Mouse (Mus musculus) heart, postnatal 0 days (tissue): ENCODE results near the gene Gm17268. TPM values are rescaled to one million over a fixed set of nuclear protein-coding genes. Genes with fewer than 3 reads are reported as not detected.

Experiments
- ATAC-seq: fragments of 200-750 bp; cut with Nextera tagmentation; 2 replicates; pipeline ENCODE4 v1.8.0; 2017; ENCODE audit warnings: low read depth, moderate number of reproducible peaks, moderate library complexity; ENCODE audit not compliant: insufficient read depth
- DNase-seq: peaks from one replicate; pipeline ENCODE4 v3.0.0-alpha.2; 2016; ENCODE audit warnings: low spot score
- H3K27ac ChIP-seq: fragments of 300-500 bp; sonication (generic); 2 replicates; pipeline ENCODE4 v1.5.1; 2014; ENCODE audit warnings: low read depth, mild to moderate bottlenecking
- H3K27me3 ChIP-seq: fragments of 300-500 bp; sonication (generic); 2 replicates; pipeline ENCODE4 v1.6.1; 2014; ENCODE audit warnings: low read length, mixed read lengths; ENCODE audit not compliant: control insufficient read depth, insufficient read depth
- H3K36me3 ChIP-seq: fragments of 300-500 bp; sonication (generic); replicated peaks from 2 replicates; pipeline ENCODE4 v1.6.1; 2014; ENCODE audit warnings: low read length, mixed read lengths; ENCODE audit not compliant: control insufficient read depth, insufficient read depth
- H3K4me1 ChIP-seq: fragments of 300-500 bp; sonication (generic); 2 replicates; pipeline ENCODE4 v1.6.1; 2014; ENCODE audit warnings: antibody characterized with exemption; ENCODE audit not compliant: control insufficient read depth, insufficient read depth
- H3K4me2 ChIP-seq: fragments of 300-500 bp; sonication (generic); 2 replicates; pipeline ENCODE4 v1.6.1; 2014; ENCODE audit warnings: low read depth, mild to moderate bottlenecking, low read length, moderate library complexity
- H3K4me3 ChIP-seq: fragments of 300-500 bp; sonication (generic); 2 replicates; pipeline ENCODE4 v1.5.1; 2014; ENCODE audit warnings: low read depth, low read length
- H3K9ac ChIP-seq: fragments of 300-500 bp; sonication (generic); replicated peaks from 2 replicates; pipeline ENCODE4 v1.6.1; 2014; ENCODE audit warnings: low read depth, low read length, mixed read lengths
- H3K9me3 ChIP-seq: fragments of 300-500 bp; sonication (generic); replicated peaks from 2 replicates; pipeline ENCODE4 v1.6.1; 2016; ENCODE audit warnings: low read length; ENCODE audit not compliant: control insufficient read depth
- CTCF ChIP-seq: IDR thresholded peaks from 2 replicates; pipeline ENCODE4 v1.5.1; 2016; ENCODE audit warnings: antibody characterized with exemption, control low read depth, low read depth
- EP300 ChIP-seq: IDR thresholded peaks from 2 replicates; pipeline ENCODE4 v1.6.1; 2016; ENCODE audit warnings: antibody characterized with exemption, low read depth
- WGBS: fragments of 180-500 bp; shearing (Covaris S2); extraction: QIAGEN DNeasy Blood & Tissue Kit; methylation state at CpG from one replicate; pipeline ENCODE4 v1.1.7; 2014; 5-methylcytosine and 5-hydroxymethylcytosine counted together
- polyA plus RNA-seq: library from polyadenylated mRNA; unstranded; fragments of >200 nt; fragmentation: Nextera tagmentation; extraction: Ambion mirVana; gene quantifications from 2 replicates; pipeline ENCODE4 v1.2.1, GENCODE M21; 2015
- total RNA-seq: library from RNA; depleted of rRNA; stranded (reverse); fragments of >200 nt; gene quantifications from 2 replicates; pipeline ENCODE4 v1.2.3, GENCODE M21; 2014; ENCODE audit warnings: low replicate concordance; rRNA removed

Gene Gm17268
- total and polyA plus RNA-seq, 2 experiments from 2014 or later, result not detected

- Histone ChIP-seq H3K9ac (no peak overlapping the region), H3K4me3 (no peak overlapping the region), H3K27me3 (no peaks in the 10 kb centered on the region), H3K27ac (no peak overlapping the region), H3K4me2 (no peak overlapping the region), H3K4me1 (no peaks in the 10 kb centered on the region), H3K36me3 (no peaks in the 10 kb centered on the region), H3K9me3 (no peaks in the 10 kb centered on the region)
- peak; percentile 72 for DNase-seq
- WGBS, result 60% methylated on average over 10 of the region's 10 CpGs
- ATAC-seq, result no peak
- TF ChIP-seq EP300 (no peak), CTCF (peak; percentile 100)
These were observed 42.1 kb downstream of the Gm17268 start for GRCm38 (mm10) chr11:81996172-81996841.

- 0 out of 2 replicates have a peak, but pooled peaks cover 3% of the 10 kb centered on the region for H3K27me3 ChIP-seq
- H3K4me3 ChIP-seq, result no peak overlapping the region
- no peaks in the 10 kb centered on the region for H3K36me3 ChIP-seq
- WGBS, result 34% methylated on average over 5 of the region's 5 CpGs
- no peak overlapping the region for H3K27ac ChIP-seq
- peak; percentile 59 for TF ChIP-seq CTCF
- TF ChIP-seq EP300, result no peak
- no peaks in the 10 kb centered on the region for H3K4me1 ChIP-seq
- no peaks in the 10 kb centered on the region for H3K9me3 ChIP-seq
- DNase-seq, result peak; percentile 54
- ATAC-seq, result no peak
- no peak overlapping the region for H3K4me2 ChIP-seq
- no peak overlapping the region for H3K9ac ChIP-seq
These were observed 55.2 kb downstream of the Gm17268 start for GRCm38 (mm10) chr11:81983146-81983545.

- DNase-seq (no peak), ATAC-seq (no peak)
- WGBS, result 51% methylated on average over 11 of the region's 11 CpGs
- Histone ChIP-seq H3K4me3 (no peak overlapping the region), H3K27me3 (0 out of 2 replicates have a peak, but pooled peaks cover 3% of the 10 kb centered on the region), H3K4me1 (no peaks in the 10 kb centered on the region), H3K9ac (no peak overlapping the region), H3K27ac (no peak overlapping the region), H3K36me3 (no peaks in the 10 kb centered on the region), H3K4me2 (no peak overlapping the region), H3K9me3 (no peaks in the 10 kb centered on the region)
- TF ChIP-seq EP300 (no peak), CTCF (no peak)
These were observed 56.2 kb downstream of the Gm17268 start for GRCm38 (mm10) chr11:81982191-81982590.

Other genes with a start within 250 kb of the Gm17268 start
- gene 5530401A14Rik, start 177.9 kb downstream of the Gm17268 start, total RNA-seq, result not detected in 2 replicates
- gene 5530401A14Rik, start 177.9 kb downstream of the Gm17268 start, polyA plus RNA-seq, result not detected in 2 replicates
- not detected in 2 replicates for gene Asic2, start 70.1 kb downstream of the Gm17268 start, total RNA-seq
- gene Asic2, start 70.1 kb downstream of the Gm17268 start, polyA plus RNA-seq, result not detected in 2 replicates
- 7.2 and 11.7 TPM in 2 replicates for gene Ccl2, start 3.0 kb downstream of the Gm17268 start, total RNA-seq
- 8.0 and 11.5 TPM in 2 replicates for gene Ccl2, start 3.0 kb downstream of the Gm17268 start, polyA plus RNA-seq
- gene Ccl7, start 7.2 kb upstream of the Gm17268 start, total RNA-seq, result 0.53 and 7.3 TPM in 2 replicates
- gene Ccl7, start 7.2 kb upstream of the Gm17268 start, polyA plus RNA-seq, result 2.8 and 3.2 TPM in 2 replicates
- not detected in 2 replicates for gene Ccl11, start 19.3 kb upstream of the Gm17268 start, total RNA-seq
- gene Ccl11, start 19.3 kb upstream of the Gm17268 start, polyA plus RNA-seq, result 0.18 and 0.20 TPM in 2 replicates
- not detected in 2 replicates for gene Ccl12, start 63.3 kb upstream of the Gm17268 start, total RNA-seq
- gene Ccl12, start 63.3 kb upstream of the Gm17268 start, polyA plus RNA-seq, result 3.2 and 5.1 TPM in 2 replicates
- gene Ccl8, start 76.6 kb upstream of the Gm17268 start, total RNA-seq, result not detected in 2 replicates
- not detected in 2 replicates for gene Ccl8, start 76.6 kb upstream of the Gm17268 start, polyA plus RNA-seq